Mouse (Mus musculus) CD4-positive, CD25-positive, alpha-beta regulatory T cell, adult 2 months (primary cell): ENCODE data around the gene Dram1.

ENCODE experiments used
- DNase-seq: peaks from one replicate; pipeline ENCODE4 v3.0.0-alpha.2; 2012; ENCODE audit warnings: low read depth, low spot score

The Dram1 gene

DNA sequence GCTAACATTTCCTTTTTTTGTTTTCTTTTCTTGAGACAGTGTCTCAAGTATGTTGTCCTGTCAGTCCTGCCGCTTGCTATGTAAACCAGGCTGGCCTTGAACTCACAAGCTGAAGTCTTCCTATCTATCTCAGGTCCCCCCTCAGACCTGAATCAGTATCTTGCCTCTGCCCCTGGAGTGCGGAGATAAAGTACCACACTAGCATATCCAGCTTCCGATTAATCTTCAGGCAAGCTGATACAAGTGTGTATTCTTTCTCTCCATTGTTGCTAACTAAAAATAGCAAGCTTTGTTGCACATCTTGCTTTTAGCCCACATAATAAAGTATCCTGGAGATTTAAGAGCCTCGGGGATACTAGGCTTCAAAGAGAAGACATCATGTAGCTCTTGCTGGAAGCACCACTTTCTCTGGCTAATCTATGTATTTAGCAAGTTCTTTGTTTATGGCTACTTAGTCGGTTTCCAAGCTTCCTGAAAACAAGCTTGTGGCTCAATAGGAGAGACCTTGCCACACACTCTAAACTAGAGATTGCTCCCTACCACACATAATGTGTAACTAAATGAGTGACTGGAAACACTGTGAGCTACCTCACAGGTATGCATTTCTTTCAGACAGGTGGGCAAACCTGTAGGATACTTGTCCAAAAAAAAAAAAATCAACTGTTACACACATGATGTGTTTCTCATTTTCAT is 27.3 kb downstream of the Dram1 start:
- no peak for DNase-seq

DNA sequence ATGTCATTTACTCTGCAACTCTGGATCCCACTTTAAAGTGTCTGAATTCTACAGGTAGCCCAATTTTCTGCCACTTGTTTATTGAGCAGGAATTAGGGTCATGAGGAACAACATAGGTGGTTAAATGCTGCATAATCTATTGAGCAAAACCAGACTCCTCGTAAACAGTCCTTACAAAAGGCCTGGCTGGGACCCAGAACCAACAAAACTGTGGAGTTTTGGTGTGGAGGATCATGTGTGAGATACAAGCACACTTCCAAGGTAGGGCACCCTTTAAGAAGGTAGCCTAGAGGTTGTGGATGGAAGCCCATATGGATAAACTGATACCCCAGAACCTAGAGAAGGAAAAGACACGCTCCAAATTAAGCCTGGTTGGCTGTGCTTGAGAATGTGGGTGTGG is 28.2 kb downstream of the Dram1 start:
- no peak for DNase-seq

- no peak for DNase-seq
Observed at GRCm38 (mm10) chr10:88349800-88350199, 29.1 kb downstream of the Dram1 start.

- peak; percentile 21 for DNase-seq
Observed at GRCm38 (mm10) chr10:88346454-88347245, 32.2 kb downstream of the Dram1 start.

DNA sequence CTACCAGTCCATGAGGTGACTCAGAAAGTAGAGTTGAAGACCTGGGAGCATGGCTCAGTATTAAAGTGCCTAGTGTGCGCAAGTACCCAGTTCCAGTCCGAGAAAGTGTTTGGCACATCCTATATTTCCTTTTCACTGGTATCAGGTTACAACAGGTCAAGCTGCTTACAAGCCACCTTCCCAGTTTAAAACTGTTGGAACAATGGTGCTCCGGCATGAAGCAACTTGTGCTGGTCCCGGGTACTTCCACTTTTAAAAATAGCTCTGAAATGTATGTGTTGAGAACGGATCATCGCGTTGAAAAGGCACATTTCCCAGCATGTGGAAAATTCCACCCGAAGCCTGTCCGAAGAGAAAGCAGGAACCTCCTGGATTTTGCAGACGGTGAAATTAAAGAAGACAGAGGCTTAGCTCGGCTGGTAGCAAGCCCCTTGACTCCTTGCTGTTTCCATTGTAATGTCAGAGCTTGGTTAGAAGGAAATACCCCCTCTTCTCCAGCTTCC is 32.9 kb downstream of the Dram1 start:
- no peak for DNase-seq

DNA sequence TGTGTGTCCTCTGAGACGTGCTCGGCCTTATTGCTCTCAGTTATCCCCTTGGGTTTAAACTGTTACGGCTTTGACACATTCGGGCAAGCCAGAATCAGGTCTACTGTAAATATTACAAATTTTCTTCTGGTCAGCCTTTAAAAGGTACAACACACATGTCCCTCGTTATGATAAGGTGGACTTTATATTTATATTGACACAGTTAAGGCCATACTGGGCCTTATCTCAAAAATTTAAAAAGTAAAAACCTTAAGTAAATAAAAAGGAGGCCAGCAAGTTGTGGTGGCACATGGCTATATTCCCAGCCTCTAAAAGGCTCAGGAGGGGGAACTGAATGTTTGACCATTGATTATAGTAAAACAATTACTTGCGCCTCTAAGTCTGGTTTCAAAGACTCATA is 37.5 kb downstream of the Dram1 start:
- no peak for DNase-seq

DNA sequence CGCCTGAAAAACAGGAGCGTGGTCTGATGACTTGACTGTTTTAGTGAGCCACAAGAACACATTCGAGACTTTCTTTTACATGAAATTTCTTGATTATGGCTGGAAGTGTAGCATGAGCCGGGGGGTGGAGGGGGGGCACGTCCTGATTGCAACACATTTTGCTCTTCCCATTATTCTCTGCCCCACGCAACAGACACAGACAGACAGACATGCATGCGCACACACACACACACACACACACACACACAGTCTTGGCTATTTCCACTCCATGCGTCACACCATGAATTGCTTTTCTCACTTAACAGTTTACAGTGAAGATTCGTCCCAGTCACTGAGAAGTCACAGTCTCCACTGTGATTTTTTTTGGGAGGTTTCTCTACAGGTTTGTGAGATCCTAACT is 38.2 kb downstream of the Dram1 start:
- DNase-seq = no peak

DNA sequence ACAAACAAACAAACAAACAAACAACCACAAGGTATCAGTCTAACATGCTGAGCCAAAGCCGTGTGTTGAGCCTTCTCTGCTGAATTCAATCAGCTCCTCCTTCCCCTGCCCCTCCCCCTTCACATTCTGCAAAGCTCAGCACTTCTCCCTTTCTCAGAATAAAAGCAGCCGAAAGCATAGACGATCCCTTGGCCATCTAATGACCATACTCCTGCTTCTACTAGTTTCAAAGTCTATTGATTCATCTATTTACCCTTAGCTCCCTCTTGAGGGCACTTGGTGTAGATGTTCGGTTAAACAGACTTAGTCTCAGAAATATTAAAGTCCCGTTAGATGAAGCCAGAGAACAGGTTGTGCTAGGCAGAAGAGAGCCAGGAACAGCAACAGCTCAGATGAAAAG is 48.2 kb downstream of the Dram1 start:
- peak; percentile 12 for DNase-seq

GRCm38 (mm10) chr10:88328056-88328450 is 50.8 kb downstream of the Dram1 start:
- DNase-seq = no peak

DNA sequence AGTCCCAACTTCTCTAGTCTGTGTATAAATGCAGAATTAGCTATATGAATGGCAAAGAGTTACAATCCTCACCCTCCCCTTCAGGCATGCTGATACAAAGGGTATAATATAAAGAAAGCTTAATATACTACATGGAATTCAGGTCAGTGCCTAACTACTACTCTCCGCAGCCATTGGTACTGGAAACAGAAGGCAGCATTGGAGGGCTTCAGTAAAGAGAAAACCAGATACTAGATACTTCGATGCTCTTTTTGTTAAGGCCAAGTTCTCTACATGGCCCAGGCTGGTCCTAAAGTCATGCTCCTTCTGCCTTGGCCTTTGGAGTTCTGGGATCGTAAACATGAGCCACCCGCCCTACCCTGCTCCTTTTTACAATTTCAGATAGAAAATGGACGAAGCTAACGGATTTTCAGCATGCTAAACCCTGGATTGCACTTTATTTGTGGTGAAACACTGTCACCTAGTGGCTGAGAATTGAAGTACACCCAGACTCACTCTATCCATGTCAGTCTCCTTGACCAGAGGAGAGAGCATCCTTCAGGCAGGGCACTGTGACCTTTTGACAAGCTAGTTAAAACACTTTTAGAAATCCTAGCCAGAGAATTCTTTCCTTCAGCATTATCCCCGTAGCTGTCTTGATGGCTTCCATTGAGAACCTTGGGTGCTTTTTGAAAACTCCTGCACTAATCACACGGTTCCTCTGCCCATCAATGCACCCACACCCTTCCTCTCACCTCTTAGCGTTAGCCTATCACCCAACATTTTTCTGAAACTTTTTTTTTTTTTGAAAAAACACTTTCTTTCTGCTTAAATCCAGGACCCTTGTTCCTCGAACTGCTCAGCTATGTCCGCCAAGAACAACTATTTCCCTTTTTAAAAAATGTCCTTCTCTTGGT is 51.5 kb downstream of the Dram1 start:
- DNase-seq = peak; percentile 79

DNA sequence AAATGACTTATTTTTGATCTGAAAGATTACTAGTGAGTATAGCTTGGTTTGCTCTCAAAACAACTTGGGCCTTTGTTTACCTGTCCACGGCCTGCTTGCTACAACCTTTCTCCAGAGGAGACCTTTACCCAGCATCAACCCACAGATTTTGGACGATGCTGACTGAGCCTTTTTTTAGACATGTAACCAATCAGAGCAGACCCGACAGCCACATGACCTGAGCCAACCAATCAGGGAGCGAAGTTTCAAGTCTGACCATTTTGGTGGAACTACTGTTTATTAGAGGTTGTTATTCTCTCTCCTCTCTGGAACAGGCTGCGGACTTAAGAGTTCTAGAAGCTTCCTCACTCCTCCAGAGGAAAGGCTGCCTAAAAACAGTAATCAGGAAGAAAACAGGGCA is 57.1 kb downstream of the Dram1 start:
- no peak for DNase-seq

GRCm38 (mm10) chr10:88320714-88321416 is 58.0 kb downstream of the Dram1 start:
- no peak for DNase-seq

DNA sequence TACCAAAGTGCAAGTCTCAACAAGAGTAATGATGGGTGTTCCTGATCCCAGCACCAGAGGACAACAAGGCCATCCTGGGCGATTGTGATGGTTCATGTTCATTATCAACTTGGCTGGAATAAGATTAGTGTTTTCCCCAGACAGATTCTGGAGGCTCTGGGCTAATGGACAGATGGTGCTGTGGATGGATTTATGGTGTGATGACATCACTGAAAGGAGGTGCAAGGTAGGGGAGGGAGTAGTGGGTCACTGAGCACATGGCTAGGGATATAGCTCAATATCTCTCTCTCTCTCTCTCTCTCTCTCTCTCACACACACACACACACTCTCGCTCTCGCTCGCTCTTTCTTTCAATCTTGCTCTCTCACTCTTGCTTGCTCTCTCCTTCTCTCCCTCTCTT is 60.7 kb downstream of the Dram1 start:
- DNase-seq = no peak

DNA sequence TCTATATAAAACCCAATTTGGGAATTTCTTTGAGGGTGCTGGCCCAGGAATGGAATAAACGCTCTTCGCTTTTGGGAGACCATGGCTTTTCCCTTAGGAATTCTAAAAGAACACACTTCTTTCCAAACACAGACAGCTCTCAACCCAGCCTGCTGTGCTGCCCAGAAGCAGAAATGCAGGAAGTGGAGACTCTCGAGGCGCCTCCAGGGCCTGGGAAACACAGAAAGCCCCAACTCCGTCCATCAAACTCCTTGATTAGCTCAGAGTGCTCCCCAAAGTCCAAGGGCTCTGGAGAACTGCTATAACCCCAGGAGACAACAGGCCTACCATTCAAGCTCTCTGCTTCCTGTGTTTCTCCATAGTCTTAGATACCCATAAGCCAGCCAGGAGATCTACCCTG is 61.7 kb downstream of the Dram1 start:
- DNase-seq = no peak

DNA sequence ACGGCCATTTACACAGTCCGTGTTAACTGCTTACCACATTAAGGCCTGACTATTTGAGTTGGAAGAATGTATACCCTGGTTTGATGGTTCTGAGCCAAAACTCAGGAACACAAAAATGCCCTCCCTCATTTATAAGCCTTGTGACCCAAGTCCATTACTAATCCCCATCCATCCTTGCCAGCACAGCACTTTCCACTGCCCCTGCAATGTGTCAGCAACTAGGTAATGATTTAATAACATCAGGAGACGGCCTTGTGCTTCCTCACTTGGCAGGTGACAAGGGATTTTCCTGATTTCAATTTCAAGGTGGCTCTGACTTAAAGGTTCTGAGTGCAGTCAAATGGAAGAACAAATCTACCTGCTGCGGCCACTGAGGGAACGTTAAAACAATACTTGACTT is 64.0 kb downstream of the Dram1 start:
- no peak for DNase-seq

DNA sequence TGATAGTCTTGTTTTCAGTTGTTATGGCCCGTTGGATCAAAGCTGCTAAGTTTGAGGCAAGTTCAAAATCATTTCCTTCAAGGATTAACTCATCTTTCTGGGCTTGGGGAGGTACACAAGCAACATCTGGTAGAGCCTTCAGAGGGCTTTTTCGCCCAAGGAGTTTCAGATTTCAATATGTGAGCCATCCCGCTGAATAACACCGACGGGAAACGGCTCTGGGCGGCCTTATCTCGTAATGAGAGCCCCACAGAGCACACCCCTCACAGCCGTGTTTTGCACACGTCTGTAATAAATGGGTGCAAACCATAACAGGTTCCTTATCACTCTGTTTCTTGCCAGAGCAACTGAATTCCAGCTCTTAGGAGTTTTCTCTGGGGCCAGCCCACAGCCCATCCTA is 69.0 kb downstream of the Dram1 start:
- no peak for DNase-seq

DNA sequence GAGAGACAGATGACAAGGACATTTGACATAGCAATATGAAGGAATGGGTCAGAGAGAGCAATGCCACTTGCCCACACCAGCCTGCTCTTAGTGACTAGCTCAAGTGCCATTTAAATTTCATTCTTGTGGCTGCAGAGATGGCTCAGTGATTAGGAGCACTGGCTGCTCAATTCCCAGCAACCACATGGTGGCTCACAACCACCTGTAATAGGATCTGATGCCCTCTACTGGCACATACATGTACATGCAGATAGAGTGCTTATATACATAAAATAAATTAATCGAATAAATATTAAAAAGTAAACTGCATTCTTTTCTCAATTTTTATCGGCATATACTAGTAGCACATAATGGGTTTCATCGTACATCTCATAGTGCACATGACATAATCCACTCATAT is 72.6 kb downstream of the Dram1 start:
- no peak for DNase-seq

DNA sequence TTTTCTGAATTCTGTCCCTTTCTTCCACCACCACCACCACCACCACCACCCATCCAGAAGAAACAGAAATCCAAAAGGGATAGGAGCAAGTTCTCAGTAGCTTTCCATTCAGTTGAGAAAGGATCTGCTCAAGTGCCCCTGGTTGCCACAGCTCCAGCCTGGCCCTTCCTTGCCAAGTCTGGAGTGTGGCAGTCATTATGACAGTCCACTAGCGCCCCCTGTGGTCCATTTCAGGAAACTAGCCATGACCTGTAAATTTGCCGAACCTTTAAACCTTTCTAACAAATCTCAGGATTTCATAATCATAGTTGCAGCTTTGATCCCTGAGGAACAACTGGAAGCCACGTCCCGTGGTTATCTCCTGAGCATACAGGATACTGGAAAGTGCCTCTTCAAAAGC is 74.6 kb downstream of the Dram1 start:
- DNase-seq = peak; percentile 78

DNA sequence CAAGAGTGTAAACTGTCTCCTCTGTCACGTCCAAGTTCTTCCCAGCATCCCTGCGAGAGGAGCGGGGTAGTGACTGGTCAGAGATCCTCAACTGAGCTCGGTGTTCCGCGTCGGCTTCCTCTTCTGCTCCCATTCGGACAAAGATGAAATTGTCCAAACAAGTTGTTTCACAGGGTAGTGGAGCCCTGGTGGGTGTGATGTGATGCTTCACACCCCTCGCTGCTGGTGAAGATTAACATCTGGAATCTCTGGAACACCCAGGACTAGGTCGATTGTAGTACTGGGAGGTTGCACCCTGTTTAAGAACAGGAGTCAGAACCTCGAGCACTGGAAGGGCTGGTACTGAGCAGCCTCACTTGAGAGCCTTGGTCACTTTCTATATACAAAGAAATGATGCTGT is 75.8 kb downstream of the Dram1 start:
- DNase-seq = no peak

- no peak for DNase-seq
Observed at GRCm38 (mm10) chr10:88301802-88302470, 76.9 kb downstream of the Dram1 start.

- DNase-seq = no peak
Observed at GRCm38 (mm10) chr10:88296991-88297390, 81.9 kb downstream of the Dram1 start.
